Mouse (Mus musculus) layer of hippocampus, adult 18-20 months (tissue): ENCODE data around the gene Tcf7l1. TPM values are rescaled to one million over a fixed set of nuclear protein-coding genes. Genes with fewer than 3 reads are reported as not detected.

Experiments
- DNase-seq, 2 experiments: peaks; one replicate each; pipeline ENCODE4 v3.0.0; 2022; ENCODE audit warnings: low spot score in 2 of 2
- total RNA-seq, 2 experiments: library from RNA; stranded (reverse); gene quantifications; 2 replicates each; pipeline ENCODE4 v1.2.3; 2021

The Tcf7l1 gene
- total RNA-seq, 2 experiments from 2014 or later = 3.2 to 3.5 TPM

DNA sequence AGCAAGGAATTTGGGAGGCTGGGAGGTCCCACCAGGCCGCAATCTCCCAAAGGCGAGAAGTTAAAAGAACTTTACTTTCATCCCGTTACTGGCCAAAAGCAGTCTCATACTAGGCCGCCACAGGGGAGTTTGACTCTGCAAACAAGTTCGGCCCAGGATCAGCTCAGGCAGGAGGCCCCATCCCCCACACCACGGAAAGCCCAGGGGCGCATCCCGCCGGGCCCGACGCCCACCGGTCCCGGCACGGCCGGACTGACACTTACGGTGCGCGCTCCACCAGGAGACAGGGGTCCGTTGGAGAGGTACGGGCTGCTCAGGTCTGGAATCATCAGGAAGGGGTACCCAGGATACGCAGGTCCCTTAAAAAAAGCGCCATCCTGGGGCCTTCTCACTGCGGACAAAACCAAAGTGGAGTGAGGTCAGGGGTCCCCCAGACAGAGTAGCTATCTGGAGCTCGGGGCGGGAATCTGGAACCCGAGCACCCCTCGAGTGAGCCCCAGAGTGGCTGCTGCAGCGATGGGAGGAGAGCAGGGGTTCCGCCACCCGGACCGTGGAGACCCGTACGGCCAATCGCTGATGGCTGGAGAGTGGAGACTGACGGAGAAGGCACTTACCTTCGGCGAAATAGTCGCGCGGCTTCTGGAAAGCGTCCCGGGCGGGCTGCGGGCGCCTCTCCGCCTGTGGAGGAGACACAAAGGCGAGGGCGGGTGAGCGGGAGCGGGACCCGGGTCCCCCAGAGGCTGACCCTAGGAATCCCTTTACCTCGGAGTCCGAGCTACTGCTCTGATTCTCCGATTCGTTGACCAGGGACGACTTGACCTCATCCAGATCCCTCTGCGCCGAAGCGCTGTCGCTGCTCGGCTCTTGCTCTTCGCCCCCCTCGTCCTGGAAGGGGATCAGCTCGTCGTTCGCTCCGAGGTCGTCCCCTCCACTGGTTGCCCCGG is 834 bp downstream of the Tcf7l1 start:
- no peak for DNase-seq

DNA sequence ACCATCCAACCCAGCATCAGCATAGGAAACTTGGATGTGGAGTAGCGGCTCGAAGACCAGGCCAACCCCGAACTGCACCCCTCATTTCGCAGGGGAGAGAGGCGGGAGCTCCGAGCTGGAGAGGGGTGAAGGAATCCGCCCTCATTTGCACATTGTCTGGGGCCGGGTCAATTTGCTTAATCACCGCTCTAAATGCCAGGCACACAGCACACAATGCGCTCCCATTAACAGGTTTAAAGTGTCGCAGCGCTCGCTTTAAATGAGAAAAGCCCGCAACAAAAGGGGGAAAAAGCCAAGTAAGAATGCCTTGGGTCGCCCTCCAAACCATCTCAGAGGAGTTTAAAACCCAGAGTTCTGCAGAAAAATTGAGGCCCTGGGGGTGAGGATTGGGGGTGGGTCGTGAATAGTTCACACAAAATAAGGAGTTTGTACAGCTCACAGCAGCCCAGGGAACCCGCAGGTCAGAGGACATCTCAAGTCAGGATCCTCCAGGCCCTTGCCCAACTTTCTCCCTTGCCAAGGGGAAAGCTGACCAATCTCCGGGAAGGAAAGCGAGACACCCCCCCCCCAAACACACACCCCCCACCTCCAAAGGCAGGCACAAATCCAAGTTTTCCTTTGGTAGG is 1.6 kb downstream of the Tcf7l1 start:
- no peak for DNase-seq

DNA sequence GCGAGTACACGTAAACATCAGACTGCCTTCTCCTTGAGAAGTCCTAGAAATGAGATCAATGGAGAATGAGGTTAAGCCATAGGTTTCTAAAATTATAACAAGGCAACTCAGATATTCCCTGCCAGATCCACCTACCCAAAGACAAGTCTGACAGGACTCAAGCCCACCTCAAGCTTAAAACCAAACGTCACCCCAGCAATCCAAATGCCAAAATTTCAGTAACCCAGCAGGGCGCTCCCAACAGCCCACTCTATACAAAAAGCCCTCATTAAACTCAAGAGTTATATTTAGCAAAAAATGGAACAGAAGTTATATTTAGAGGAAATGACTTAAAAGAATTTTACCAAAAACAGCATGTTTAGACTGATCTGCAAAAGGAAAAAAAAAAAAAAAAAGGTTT is 5.3 kb downstream of the Tcf7l1 start:
- DNase-seq = no peak

DNA sequence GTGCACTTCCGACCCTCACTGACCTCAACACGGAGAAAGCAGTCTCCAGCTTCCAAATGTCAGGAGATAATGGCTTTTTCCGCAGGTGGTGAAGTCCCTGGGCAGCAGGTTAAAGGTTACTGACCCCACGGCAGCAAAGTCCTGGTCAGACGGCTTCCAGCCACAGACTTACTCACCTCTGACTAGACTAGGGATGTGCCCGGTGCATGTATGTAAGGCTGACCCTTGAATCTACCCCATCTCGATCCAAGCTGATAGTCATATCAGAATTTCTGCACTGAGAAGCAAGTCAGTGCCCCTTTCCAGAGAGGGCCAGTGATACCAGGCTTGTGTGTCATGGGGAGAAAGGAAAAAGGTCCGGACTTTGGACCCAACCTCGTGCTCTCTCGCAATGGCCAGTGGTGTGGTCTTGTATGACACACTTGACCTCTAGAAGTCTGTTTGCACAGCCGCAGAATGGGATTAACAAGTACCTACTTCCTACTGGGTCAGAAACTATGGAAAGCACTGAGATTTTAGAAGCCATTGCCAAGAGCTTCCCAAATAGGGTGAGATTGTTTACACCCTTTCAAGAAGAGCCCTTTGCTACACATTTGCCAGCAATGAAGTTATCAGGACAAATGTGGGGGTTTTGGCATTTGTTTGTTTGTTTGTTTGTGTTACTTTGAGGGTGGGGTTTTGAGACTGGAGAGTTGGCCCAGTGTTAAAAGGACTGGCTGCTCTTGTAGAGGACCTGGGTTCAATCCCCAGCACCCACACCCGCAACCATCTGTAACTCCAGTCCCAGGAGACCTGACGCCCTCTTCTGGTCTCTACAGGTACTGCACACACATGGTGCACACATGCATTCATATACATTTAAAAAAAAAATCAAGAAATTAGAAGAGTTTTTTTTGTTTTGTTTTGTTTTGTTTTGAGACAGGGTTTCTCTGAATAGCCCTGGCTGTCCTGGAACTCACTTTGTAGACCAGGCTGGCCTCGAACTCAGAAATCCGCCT is 10.0 kb downstream of the Tcf7l1 start:
- no peak for DNase-seq

DNA sequence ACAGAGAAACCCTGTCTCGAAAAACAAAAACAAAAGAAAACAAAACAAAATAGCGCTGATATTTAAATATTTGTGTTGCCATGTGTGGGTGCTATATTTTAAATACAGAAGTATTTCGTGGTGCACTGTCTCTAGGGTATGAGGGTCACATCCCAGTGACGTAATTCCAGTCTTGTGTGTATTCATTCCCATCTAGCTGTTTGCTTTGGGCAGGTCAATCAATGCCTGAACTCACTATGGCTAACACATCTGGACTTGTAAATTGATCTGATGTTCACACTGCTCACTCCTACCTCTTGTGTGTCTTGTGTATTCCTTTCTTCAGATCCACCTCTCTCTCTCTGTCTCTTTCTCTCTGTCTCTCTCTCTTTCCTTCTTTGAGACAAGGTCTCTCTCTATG is 11.8 kb downstream of the Tcf7l1 start:
- DNase-seq = no peak

DNA sequence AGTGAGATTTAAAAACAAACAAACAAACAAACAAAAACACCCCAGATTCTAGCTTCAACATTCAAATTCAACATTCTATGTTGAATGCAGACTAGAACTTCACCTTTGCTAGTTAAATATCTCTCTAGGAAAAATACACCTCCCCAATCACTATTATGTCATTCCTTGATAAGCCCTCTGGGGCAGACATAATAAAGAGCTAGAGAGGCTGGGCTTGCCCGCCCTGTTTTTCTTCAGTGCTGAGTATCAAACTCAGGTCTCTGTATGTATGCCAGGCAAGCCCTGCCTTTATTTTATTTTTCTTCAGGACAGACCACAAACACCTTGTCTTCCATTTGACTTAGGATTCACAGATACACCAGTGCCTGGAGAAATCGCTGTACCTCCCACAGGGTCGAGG is 14.8 kb downstream of the Tcf7l1 start:
- DNase-seq = no peak

DNA sequence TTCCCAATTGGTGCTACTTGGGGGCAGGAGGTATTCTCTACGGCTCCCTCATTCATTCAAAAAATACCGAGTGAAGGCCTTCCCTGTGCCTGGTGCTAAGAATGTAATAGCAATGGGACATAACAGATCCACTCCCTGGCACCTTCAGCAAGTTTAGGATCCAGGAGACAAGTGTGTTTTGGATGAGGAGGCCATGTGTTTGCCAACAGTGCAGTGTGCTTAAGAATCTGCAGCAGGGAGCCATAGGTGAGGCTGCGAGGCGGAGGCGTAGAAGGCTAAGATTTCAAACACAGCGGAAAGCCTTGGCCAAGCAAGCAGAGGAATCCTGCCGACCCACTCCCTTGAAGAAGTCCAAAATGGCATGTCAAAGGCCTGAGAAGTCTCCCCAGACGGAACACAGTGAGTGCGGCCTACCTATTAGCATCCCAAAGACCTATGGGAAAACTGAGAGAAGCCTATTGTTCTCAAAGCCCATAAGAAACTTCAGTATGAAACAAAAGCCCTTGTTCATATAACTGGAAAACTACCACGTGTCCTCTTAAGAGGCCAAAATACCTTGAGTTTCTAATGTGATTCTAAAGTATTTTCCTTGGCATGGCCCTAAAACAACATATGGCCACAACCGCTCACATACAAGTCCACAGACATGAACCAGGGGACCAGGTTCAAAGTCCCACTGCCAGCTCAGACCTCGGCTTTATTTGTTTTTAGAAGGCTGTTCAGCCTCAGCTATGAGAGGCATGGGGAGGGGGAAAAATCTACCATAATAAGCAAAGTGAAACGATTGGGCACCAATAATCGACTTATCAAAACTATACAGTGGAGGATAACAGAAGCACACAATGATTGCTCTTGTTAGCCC is 18.9 kb downstream of the Tcf7l1 start:
- no peak for DNase-seq

DNA sequence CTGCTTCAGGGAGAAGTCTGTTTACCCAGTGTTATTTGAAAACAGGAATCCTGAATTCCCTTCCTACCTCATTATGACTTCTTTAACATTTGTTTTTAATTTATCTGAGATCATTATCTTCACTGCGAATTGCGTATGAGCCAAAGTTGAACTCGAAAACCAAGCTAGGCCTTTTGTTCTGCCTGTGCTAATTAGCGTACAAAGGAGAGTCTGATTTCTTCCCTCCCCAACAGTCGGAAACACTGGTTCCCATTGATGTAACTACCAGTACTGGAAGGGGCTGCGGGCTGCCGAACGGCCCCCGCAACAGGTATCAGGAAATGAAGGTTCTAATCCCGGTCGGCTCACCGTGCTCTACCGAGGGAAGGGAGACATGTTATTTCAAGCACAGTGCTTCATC is 19.7 kb downstream of the Tcf7l1 start:
- no peak for DNase-seq

DNA sequence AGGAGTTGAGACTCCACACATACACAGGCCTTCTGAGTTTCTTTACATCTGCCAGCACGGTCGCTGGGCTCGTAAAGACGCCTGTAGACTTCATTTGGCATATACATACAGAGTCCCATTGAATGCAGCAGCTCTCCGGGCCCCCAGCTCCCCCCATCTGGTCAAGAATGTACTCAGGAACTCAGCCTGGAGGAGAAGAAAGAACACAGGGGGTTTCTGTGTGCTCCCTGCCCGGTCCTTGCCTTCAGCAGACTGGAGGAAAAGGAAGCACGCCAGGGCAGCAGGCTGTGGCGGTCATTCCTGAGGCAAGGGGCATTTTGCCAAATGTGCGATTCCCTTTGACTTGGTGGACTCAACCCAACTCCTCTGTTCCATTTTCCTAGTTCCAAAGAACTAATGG is 20.2 kb downstream of the Tcf7l1 start:
- peak; percentile 16 to 21 for DNase-seq

DNA sequence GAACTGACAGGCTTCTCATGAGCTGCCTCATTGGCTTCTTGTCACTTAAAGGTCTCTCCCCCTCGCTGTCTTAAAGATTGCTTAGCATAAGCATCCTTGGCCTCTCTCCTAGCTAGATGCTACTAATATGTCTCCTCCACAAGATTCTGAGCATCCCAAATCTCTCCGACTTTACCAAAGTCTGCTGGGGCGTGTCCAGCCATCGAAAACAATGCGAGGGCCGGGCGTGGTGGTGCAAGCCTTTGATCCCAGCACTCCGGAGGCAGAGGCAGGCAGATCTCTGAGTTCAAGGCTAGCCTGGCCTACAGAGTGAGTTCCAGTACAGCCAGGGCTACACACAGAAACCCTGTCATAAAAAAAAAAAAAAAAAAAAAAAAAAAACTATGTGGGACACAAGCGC is 21.0 kb downstream of the Tcf7l1 start:
- DNase-seq = no peak

DNA sequence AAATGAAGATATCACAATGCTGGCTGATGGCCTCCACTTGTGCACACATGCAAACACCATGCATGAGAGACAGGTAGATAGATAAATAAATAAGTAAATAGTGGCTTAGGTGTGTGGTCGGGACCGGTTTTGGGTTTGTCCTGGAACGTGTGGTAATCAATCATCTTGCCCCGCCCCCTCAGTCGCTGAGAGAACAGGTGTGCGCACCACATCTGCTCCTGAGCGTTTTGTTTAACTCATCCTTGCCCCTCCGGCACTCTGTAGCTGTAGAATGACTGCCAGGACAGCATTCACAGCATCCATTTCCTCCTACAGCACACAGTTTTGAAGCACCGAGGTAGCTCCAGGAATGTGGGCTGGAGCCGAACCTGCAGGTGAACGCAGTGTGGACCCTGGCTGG is 25.4 kb downstream of the Tcf7l1 start:
- no peak for DNase-seq

DNA sequence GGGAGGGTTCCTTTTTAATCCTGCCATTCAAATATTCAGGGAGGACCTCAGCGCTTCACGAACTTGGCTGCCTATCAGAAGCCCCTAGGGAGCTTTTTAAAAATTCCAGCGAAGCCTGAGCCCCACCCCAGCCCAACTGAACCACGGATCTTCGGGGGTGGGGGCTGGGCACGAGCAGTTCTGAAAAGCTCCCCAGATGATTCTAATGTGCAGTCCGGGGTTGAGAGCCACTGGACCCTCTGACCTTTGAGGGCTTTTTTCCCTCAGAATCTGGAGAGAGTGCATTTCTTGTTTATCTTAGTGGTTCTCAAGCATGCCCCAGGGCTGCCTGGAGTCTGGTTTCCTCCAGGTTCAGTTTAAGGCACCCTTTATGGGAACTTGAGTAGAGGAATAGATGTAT is 27.4 kb downstream of the Tcf7l1 start:
- DNase-seq = no peak

DNA sequence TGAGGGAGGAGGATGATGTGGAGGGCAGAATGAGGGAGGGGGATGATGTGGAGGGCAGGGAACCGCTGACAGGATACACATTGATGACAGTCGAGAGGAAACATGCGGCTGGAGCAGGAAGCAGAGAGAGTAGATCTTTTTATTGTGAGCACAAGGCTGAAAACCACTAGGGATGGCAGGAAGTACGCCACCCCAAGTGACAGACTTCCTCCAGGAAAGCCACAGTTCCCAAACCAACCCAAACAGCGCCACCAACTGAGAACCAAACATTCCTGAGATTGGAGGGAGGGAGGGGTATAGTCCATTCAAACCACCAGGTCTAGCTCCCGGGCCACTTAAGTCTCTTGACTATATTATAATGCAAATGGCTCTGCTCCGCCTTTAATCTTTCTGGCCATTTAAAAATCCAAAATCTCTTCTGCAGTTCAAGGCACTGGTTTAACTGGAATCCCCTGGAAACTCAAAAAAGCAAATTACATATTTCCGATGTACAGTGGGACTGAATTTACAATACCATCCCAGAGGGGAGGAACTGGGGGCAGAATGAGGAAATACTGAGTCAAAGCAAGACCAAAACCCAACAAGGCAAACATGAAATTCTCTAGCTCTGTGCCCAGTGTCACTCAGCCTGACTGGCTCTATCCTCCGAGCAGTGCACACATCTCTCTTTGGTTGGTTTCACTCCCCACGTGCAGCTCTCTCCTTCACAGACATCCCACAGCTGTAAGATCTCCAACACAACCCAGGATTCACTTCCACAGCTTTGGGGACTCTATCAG is 30.6 kb downstream of the Tcf7l1 start:
- no peak for DNase-seq

DNA sequence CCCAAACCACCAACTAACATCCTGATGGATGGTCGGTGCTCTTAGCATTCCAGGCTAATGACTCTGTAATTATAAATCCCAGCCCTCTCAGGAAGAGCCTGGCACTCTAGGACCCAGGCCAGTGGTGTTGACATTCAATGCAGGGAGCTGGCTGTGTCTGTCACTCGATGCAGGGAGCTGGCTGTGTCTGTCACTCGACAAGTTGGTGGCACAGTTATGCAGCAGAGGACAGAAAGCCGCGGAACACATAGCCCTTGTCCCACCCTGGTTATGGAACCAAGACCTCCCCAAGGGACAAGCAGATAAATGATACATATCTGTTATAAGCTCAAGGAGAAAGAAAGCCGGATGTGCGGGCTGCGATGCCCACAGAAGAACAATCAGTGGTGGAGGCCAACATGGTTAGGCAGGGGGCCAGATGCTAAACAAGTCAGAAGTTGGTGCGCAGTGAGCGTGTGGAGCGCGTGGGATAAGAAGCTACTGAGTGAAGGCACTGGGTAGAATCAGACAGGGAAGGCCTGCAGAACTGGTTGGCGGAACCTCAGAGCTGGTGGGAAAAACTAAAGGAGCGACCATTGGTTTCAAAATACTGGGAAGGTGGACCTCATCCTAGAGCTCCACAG is 33.7 kb downstream of the Tcf7l1 start:
- peak in 1 of 2 experiments; percentile 15 for DNase-seq

DNA sequence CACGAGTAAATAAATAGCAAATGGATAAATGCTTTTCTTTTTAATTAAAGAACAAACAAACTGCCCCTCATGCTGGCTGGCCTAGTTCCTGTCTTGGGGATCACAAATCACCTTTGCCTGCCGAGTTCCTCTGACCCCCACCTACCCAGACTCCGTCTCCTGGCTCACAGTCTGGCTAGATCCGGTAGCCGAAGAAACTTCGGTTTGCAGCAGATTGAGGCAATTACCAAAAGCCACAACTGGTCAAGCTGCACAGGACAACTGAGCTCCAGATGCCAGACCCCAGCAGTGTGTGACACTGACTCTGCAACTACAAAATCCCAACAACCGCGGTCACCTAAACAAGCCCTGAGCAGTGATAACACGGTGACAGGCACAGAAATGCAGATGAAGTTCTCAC is 34.8 kb downstream of the Tcf7l1 start:
- no peak for DNase-seq

DNA sequence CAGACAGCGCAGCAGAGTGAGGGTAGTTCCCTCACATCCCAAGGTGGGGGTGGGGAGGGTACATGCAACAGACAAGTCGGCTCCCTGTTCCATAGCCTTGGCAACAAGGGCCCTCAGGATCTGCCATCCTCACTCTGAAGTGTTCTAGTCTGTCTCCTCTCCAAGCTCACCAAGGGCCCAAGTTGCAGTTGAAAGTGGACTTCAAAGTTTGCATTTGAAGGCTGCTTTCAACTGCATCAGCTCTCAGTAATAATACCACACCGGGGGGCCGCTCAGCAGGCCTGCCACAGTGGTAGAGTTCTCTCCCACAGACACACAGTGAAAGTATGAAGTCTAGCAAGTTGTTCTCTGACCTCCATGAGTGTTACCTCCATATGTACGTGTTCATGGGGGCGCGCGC is 35.3 kb downstream of the Tcf7l1 start:
- no peak for DNase-seq

DNA sequence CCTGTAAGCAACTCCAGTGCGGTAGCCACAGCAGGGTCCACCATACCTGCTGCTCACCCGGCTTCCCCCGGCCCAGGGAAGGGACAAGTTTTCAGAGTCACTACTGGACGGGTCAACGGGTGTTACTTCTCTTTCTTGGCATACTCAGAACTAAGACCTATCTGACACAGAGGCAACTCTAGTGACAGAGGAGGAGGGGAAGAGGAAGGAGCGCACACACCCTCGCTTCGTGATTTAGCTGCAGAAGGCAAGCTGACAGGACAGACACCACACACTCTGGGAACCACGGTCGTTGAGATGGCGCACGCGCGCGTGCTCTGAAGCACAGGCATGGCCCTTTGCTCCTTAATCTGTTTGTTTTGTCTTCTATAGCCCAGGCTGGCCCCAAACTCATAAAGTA is 36.2 kb downstream of the Tcf7l1 start:
- DNase-seq = no peak

DNA sequence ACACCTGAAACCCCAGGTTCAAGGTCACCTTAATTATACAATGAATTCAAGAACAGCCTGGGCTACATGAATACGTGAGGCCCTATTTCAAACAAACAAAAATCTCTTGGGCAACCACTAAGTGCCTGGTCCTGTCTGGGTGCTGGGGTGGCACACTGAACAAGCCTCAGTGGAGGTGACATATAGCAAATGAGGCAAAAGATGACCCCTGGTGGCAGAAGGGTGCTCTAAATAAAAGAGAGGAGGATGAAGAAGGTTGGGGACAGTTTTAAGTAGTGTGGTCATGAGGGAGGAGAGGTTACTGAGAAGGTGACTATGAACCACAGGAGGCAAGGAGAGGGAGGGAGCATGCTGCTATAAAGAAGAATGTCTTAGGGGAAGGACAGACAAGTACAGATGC is 37.8 kb downstream of the Tcf7l1 start:
- DNase-seq = no peak

DNA sequence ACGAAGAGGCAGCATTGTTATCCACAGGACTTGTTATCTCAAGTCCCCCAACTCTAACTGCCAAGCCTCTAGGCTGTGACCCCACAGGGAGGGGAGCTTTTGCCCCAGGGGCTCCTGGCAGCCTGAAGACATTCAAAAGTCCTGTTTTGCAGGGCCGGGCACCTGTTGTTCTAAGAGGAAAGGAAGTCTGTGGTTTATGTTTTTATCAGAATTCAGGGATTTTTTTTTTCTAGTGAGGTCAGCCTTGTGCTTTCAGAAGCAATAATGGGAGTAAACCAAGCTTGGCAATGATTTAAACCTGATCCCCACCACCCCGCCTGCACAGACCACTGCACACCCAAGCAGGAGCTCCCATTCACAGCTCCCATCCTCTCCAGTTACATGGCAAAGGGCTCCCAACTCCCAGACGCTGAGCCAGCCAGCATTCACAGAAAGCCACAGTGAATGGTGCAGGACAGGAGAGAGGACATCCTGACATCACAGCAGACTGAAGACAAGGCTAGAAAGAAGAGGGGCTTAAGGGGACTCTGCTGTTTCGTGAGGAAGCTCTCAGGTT is 40.1 kb downstream of the Tcf7l1 start:
- DNase-seq = no peak
